Mouse (Mus musculus): ENCODE measurements at regions not wholly inside any gene's neighbourhood (a gene's known extent, or its start where the extent isn't known, plus 50 kb on each side); places are given as distances from the start of the nearest gene placed in this dataset.

DNA sequence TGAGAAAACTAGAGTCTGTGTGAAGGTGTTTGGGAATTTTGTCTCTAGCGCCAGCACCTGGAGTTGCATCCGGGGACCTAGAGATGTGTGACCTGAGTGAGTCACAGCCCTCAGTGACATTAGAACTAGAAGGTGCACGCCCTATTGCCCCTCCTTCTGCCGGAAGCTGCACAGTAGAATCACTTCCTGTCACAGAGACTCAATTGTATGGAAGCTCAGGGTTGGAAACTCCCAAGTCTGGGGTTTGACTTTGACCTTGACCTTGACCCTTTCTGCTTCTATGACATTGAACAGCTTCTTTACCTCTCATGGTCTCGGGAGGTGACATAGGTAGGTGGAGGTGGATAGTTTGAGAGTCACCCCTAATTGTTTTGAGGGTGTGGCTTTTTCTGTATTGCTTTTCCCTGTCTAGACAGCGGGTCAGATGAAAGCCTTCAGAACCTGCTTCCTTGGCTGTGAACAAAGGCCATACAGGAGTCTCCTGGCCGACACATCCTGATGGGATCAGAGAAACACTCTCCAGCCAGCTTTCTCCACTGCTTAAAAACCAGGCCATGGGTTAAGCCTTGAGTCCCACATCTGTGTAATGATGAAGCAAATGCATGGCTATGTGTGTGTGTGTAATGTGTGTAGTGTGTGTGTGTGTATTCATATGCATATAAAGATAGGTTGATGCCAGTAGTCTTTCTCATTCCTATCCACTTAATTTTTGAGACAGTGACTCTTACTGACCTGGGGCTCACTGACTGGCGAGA lies 328.7 kb downstream of the Gm45692 start:
- TF ChIP-seq CEBPB (IDR thresholded peaks at IDR 0.05; ENCODE audit: low read depth) (no peak), CTCF (IDR thresholded peaks at IDR 0.05; ENCODE audit: control insufficient read depth, insufficient read depth, insufficient read length) (no peak), USF1 (IDR thresholded peaks at IDR 0.05; ENCODE audit: low read depth) (no peak), FOSL1 (IDR thresholded peaks at IDR 0.05; ENCODE audit: insufficient read depth, low read length, poor library complexity, severe bottlenecking) (no peak), MAX (IDR thresholded peaks at IDR 0.05) (no peak), MYOD1 (IDR thresholded peaks at IDR 0.05; ENCODE audit: control insufficient read depth, insufficient read length, low read depth) (no peak)

Data from C2C12 (cell line).